Mouse (Mus musculus): ENCODE results near the gene Mcat. TPM values are rescaled to one million over a fixed set of nuclear protein-coding genes. Genes with fewer than 3 reads are reported as not detected.

Mcat gene
- polyA plus RNA-seq, 1 experiment from 2014 or later, result 46.9 TPM

DNA sequence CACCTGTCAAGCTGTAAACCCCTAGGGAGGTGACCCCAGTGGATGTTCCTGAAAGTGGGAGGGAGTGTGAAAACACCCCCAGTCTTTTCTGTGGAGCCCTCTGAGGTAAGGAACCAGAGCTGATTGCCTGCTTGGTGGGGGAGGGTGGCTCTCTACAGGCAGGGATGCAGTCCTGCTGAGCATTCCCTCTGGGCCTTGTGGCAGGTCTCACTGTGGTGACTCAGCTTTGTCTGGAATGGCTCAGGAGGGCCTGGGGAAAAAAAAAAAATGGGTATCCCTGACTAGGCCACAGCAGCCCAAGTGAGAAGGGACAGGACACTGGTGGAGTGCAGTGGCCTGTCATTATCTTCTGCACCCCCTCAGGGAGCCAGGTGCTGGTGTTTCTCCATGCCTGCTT, 29.6 kb upstream of the Mcat start:
- H3K27ac ChIP-seq (replicated peaks), result 0 out of 2 replicates have a peak overlapping the region, but pooled peaks have one; percentile 88
- peaks cover 28% of the 10 kb centered on the region for H3K4me1 ChIP-seq
- peak overlapping the region; percentile 90 for H3K4me3 ChIP-seq
- no peaks in the 10 kb centered on the region for H3K27me3 ChIP-seq (replicated peaks; ENCODE audit: low read depth, poor library complexity, severe bottlenecking)
- DNase-seq (ENCODE audit: low spot score), result no peak
- no peaks in the 10 kb centered on the region for H3K9me3 ChIP-seq
- H3K36me3 ChIP-seq (replicated peaks), result peaks cover 46% of the 10 kb centered on the region

DNA sequence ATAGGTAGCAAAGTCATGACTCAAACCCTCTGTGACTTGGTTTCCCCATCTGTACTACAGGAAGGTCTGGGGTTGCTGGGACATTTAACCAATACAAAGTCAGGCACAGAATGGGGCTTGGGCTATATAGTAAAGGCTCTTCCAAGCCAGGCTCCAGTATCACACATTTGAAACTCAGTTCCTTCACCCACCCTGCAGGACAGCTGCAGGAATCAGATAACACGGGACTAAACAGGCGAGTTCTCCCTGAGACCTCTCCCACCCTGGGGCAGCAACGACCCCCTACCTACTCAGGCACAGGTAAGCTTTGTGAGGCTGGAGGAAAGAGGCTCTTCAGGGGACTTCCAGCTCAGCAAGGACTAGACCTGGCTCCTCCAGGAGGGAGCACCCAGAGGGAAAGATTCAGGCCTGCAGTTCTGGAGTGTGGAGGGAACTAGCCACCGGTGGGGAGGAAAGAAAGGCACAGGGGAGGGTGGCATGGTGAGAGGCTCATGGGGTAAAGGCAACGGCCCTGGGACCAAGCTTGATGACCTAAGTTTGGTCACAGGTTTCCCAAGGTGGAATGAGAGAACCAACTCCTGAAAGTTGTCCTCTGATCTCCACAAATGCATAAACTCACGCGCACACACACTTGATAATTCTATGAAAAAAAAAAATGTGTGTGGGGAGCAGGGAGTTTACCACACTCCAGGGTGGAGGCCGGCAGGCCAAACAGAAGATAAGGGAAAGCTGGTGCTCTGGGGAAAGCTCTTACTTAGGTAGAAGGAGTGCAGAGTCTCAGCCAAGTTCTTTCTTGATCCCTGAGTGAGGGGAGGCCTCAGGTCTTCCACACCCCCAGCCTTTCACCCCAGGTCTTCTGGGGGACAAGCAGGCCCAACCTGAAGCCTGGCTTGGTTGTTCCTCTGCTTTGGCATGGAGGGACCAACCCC, 28.9 kb upstream of the Mcat start:
- 0 out of 2 replicates have a peak overlapping the region, but pooled peaks have one; percentile 5 for H3K27ac ChIP-seq (replicated peaks)
- H3K27me3 ChIP-seq (replicated peaks; ENCODE audit: low read depth, poor library complexity, severe bottlenecking), result no peaks in the 10 kb centered on the region
- H3K9me3 ChIP-seq, result no peaks in the 10 kb centered on the region
- H3K36me3 ChIP-seq (replicated peaks), result peaks cover 52% of the 10 kb centered on the region
- peak overlapping the region; percentile 90 for H3K4me3 ChIP-seq
- 72% methylated on average over 8 of the region's 8 CpGs for WGBS
- peaks cover 28% of the 10 kb centered on the region for H3K4me1 ChIP-seq
- no peak for DNase-seq (ENCODE audit: low spot score)

DNA sequence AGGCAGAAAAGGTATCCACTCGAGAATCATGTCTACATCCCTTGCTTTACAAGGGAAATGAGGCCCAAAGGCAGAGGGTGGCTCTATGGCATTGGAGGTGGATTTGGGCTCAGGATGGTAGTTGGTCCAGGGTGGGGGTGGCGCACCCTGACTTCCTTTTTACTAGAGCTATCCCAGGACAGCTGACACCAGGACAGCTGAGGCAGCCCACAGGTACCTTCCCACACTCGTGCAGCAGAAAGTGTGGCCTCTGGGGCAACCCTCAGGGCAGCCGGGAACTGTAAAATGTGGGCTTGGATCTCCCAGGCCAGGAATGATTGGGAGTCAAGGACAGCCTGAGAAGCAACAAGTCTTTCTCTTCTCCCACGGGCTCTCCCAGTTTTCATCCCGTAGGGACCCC, 28.2 kb upstream of the Mcat start:
- Histone ChIP-seq H3K36me3 (replicated peaks) (peaks cover 60% of the 10 kb centered on the region), H3K4me3 (no peak overlapping the region), H3K27ac (replicated peaks) (no peak overlapping the region), H3K4me1 (peaks cover 28% of the 10 kb centered on the region), H3K27me3 (replicated peaks; ENCODE audit: low read depth, poor library complexity, severe bottlenecking) (no peaks in the 10 kb centered on the region), H3K9me3 (peaks cover 2% of the 10 kb centered on the region; the same call in 1 of the 2 replicates)
- 84% methylated on average over 6 of the region's 6 CpGs for WGBS
- no peak for DNase-seq (ENCODE audit: low spot score)

DNA sequence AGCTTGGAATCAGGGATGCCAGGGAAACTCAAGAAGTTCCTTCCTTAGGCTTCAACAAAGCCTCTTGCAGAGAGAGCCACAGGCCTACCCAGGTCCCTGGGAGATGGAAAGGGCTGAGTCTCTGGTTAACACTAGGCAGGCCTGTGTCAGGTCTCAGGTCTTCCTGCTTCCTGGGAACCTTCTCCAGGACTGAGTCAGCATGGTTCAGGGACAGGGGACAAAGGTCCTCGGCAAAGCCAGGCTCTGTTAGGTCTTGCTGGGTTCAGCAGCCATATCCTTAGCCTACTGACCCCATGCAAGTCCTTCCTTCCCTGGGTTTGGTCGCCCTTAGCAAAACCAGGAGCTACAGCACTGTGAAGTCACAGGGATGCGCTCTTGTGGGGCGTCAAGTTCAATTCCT, 27.3 kb upstream of the Mcat start:
- no peak for DNase-seq (ENCODE audit: low spot score)
- WGBS, result 93% methylated on average over 4 of the region's 4 CpGs
- H3K36me3 ChIP-seq (replicated peaks), result peaks cover 69% of the 10 kb centered on the region
- peaks cover 11% of the 10 kb centered on the region; the same call in 1 of the 2 replicates for H3K9me3 ChIP-seq
- H3K27ac ChIP-seq (replicated peaks), result no peak overlapping the region
- no peak overlapping the region for H3K4me3 ChIP-seq
- H3K27me3 ChIP-seq (replicated peaks; ENCODE audit: low read depth, poor library complexity, severe bottlenecking), result no peaks in the 10 kb centered on the region
- peaks cover 28% of the 10 kb centered on the region for H3K4me1 ChIP-seq

DNA sequence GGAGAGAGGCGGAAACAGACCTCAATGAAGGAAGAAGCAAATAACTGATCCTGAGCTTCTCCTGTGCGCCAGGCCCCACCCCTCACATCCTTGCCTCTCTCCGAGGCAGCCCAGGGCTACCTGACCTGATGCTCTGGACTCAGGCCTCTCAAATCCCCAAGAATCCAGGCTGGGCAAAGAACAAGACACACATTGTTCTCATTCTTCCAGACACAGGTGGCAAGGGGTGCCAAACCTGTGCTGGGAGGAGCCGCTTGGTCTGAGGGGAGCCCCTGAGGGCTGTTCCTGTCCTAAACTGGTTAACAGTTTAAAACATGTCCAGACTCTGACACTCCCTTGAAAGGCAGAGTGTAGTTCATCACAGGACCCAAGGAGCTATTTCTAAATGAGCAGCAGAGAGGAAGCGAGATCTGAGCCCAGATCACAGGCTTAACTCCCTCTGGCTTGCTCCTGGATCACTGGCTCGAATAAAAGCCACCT, 21.2 kb upstream of the Mcat start:
- no peak overlapping the region for H3K27ac ChIP-seq (replicated peaks)
- H3K9me3 ChIP-seq, result peaks cover 12% of the 10 kb centered on the region; the same call in 1 of the 2 replicates
- H3K4me1 ChIP-seq, result 0 out of 2 replicates have a peak, but pooled peaks cover 3% of the 10 kb centered on the region
- no peak overlapping the region for H3K4me3 ChIP-seq
- no peak for DNase-seq (ENCODE audit: low spot score)
- no peaks in the 10 kb centered on the region for H3K27me3 ChIP-seq (replicated peaks; ENCODE audit: low read depth, poor library complexity, severe bottlenecking)
- WGBS, result 83% methylated on average over 6 of the region's 6 CpGs
- peaks cover 99% of the 10 kb centered on the region for H3K36me3 ChIP-seq (replicated peaks)

DNA sequence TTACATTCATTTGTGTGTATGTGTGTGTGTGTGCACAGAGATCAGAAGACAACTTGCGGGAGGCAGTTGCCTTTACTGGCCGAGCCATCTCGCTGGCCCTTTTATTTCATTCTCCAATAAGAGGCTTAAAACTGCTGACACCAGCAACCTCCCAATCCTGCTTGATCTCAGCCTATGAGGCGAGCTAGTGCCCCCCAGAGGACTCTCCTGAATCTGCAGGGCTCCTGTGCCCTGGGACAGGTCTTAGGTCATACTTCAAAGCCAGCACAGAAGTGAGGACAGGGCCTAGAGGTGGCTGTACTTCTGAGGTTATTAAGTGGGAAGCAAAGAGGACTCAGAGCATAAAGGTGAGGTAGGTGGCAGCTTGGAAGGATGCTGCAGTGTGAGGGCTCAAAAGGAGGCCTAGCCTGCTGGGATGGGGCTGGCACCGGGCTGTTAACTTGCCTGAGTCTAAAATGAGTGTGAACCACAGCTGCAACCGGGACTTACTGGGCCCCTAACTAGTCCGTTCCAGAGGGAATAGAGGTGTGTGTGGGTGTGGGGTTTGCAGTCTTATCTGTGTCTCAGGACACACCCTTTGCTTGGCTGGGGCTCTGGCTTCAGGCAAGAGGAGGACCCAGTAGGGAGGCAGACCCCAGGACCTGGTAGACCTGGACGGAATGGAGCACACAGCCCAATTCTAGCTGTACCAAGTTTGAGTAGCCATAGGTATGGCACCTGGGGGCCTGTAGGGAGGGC, 20.0 kb upstream of the Mcat start:
- Histone ChIP-seq H3K27ac (replicated peaks) (no peak overlapping the region), H3K27me3 (replicated peaks; ENCODE audit: low read depth, poor library complexity, severe bottlenecking) (no peaks in the 10 kb centered on the region), H3K36me3 (replicated peaks) (peaks cover 100% of the 10 kb centered on the region), H3K9me3 (peaks cover 12% of the 10 kb centered on the region; the same call in 1 of the 2 replicates), H3K4me1 (0 out of 2 replicates have a peak, but pooled peaks cover 3% of the 10 kb centered on the region), H3K4me3 (no peak overlapping the region)
- 75% methylated on average over 8 of the region's 8 CpGs for WGBS
- DNase-seq (ENCODE audit: low spot score), result peak; percentile 41

DNA sequence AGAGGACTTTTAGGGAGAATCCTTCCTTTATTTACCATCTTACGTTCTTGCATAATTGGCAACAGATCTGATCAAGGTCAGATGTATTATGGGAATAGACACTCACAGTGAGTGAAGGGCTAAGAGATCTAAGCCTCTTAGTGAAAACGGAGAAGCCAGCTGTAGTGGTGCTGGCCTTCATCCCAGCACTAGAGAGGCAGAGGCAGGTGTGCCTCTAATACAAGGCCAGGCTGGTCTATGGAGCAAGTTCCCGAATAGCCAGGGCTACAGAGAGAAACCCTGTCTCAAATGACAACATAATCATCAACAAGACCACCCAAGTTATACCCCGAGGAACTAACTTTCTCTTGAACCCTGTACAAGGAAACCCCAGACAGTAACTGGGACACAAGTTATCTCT, 19.3 kb upstream of the Mcat start:
- peaks cover 12% of the 10 kb centered on the region; the same call in 1 of the 2 replicates for H3K9me3 ChIP-seq
- no peak overlapping the region for H3K27ac ChIP-seq (replicated peaks)
- H3K36me3 ChIP-seq (replicated peaks), result peaks cover 100% of the 10 kb centered on the region
- H3K27me3 ChIP-seq (replicated peaks; ENCODE audit: low read depth, poor library complexity, severe bottlenecking), result no peaks in the 10 kb centered on the region
- 81% methylated on average over 4 of the region's 4 CpGs for WGBS
- DNase-seq (ENCODE audit: low spot score), result no peak
- 0 out of 2 replicates have a peak, but pooled peaks cover 3% of the 10 kb centered on the region for H3K4me1 ChIP-seq
- H3K4me3 ChIP-seq, result no peak overlapping the region

DNA sequence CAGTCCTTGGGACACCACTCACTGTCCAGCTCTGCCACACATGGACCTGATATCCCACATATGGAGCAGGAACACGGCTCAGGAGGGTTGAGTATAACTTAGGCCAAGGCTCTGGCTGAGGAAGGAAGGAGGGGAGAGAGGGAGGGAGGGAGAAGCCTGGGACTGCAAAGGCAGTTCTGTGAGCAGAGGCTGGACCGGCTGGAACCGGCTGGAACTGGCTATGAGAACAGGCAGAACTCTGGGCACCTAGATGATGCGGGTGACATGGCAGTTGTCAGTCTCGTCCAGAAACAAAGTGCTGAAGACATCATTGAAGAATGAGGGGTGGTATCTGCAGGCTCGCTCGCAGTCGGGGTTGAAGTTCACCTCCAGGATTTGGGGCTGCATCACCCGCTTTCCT, 13.1 kb upstream of the Mcat start:
- Histone ChIP-seq H3K4me1 (no peaks in the 10 kb centered on the region), H3K4me3 (no peak overlapping the region), H3K27me3 (replicated peaks; ENCODE audit: low read depth, poor library complexity, severe bottlenecking) (no peaks in the 10 kb centered on the region), H3K36me3 (replicated peaks) (peaks cover 82% of the 10 kb centered on the region), H3K27ac (replicated peaks) (no peak overlapping the region), H3K9me3 (no peaks in the 10 kb centered on the region)
- WGBS, result 92% methylated on average over 9 of the region's 9 CpGs
- no peak for DNase-seq (ENCODE audit: low spot score)

DNA sequence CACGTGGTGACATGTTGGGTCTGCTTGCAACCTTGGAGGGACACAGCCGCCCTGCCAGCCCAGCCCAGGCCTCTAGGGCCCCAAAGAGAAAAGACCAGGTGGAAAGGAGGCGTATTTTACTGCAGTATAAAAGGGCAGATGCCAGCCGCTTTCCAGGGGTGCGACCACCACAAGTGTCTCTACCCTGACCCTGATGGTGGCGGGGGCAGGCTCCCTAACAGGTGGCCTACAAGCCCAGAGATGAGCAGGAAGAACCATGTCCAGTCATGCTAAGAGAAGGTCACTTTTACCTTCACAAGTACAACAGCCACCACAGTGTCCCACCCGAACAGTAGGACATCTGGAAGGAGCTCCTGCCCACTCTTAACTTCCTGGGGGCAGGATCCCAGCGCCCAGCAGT, 12.0 kb upstream of the Mcat start:
- no peaks in the 10 kb centered on the region for H3K27me3 ChIP-seq (replicated peaks; ENCODE audit: low read depth, poor library complexity, severe bottlenecking)
- WGBS, result 92% methylated on average over 8 of the region's 8 CpGs
- H3K4me1 ChIP-seq, result no peaks in the 10 kb centered on the region
- H3K4me3 ChIP-seq, result no peak overlapping the region
- no peak overlapping the region for H3K27ac ChIP-seq (replicated peaks)
- H3K36me3 ChIP-seq (replicated peaks), result peaks cover 71% of the 10 kb centered on the region
- no peak for DNase-seq (ENCODE audit: low spot score)
- H3K9me3 ChIP-seq, result no peaks in the 10 kb centered on the region

DNA sequence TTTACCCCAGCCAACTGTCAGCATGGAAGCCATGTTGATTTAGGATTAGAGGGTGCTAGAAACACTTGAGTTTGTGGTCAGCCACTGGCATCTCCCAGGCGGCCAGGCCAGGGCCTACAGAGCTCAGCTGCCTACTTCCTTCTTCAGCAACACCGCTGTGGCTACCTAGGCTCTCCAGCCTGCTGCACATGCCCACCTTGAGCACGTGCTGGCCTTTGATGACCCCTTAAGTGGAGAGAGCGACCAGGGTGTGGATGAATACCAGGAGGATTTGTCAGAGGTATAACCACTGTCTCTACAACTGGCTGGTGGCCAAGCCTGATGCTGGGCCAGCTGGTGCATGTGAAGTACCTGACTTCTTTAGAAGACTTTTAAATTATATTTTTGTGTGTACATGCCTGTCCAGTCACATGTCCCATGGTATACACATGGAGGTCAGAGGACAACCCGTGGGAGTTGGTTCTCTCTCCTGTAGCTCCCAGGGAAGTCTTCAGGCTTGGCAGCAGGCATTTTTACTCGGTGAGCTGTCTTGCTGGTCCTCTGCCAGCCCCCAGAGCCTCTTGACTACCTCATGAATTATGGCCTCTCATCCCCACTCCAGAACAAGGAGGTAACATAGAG, 11.3 kb upstream of the Mcat start:
- no peak overlapping the region for H3K4me3 ChIP-seq
- no peak overlapping the region for H3K27ac ChIP-seq (replicated peaks)
- H3K27me3 ChIP-seq (replicated peaks; ENCODE audit: low read depth, poor library complexity, severe bottlenecking), result no peaks in the 10 kb centered on the region
- DNase-seq (ENCODE audit: low spot score), result no peak
- WGBS, result 89% methylated on average over 6 of the region's 6 CpGs
- H3K4me1 ChIP-seq, result no peaks in the 10 kb centered on the region
- no peaks in the 10 kb centered on the region for H3K9me3 ChIP-seq
- peaks cover 64% of the 10 kb centered on the region for H3K36me3 ChIP-seq (replicated peaks)

DNA sequence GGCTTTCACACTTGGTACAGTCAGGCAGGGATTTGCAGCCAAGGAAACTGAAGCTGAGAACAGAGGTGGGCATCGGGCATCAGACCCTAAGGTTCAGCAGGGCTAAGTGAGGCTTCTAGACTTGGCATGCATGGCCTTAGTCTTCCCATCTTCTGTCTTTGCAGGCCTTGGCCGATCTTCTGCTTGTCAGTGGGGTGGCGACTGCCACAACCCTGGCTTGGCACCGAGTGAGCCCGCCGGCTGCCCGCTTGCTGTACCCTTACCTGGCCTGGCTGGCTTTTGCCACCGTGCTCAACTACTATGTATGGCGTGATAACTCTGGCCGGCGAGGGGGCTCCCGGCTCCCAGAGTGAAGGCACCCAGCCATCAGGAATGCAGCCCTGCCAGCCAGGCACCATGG, 10.0 kb upstream of the Mcat start:
- Histone ChIP-seq H3K36me3 (replicated peaks) (peaks cover 51% of the 10 kb centered on the region), H3K27me3 (replicated peaks; ENCODE audit: low read depth, poor library complexity, severe bottlenecking) (no peaks in the 10 kb centered on the region), H3K4me3 (no peak overlapping the region), H3K4me1 (no peaks in the 10 kb centered on the region), H3K9me3 (no peaks in the 10 kb centered on the region), H3K27ac (replicated peaks) (no peak overlapping the region)
- no peak for DNase-seq (ENCODE audit: low spot score)
- 91% methylated on average over 12 of the region's 12 CpGs for whole genome bisulfite sequencing

DNA sequence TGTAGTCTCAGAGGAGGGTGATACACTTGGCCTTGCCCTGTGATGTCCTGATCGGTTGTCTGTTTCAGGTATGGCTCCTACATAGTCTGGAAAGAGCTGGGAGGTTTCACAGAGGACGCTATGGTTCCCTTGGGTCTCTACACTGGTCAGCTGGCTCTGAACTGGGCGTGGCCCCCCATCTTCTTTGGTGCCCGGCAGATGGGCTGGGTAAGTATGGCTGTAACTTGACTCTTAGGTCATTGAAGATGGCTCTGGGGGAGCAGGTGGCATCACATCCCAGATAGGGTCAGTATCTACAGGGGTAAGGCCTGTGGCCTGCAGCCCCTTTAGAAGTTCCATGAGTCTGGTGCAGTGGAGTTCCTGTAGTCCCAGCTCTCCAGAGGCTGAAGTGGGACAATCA, 8.5 kb upstream of the Mcat start:
- WGBS, result 83% methylated on average over 4 of the region's 4 CpGs
- peaks cover 37% of the 10 kb centered on the region for H3K36me3 ChIP-seq (replicated peaks)
- no peaks in the 10 kb centered on the region for H3K27me3 ChIP-seq (replicated peaks; ENCODE audit: low read depth, poor library complexity, severe bottlenecking)

More for the DNA sequence above, 8.5 kb upstream of the Mcat start:
- Histone ChIP-seq H3K4me1 (no peaks in the 10 kb centered on the region), H3K27ac (replicated peaks) (no peak overlapping the region), H3K9me3 (no peaks in the 10 kb centered on the region), H3K4me3 (no peak overlapping the region)
- no peak for DNase-seq (ENCODE audit: low spot score)

Measured in embryonic facial prominence, embryonic 10.5 days (tissue).